In the genomic region with DNA sequence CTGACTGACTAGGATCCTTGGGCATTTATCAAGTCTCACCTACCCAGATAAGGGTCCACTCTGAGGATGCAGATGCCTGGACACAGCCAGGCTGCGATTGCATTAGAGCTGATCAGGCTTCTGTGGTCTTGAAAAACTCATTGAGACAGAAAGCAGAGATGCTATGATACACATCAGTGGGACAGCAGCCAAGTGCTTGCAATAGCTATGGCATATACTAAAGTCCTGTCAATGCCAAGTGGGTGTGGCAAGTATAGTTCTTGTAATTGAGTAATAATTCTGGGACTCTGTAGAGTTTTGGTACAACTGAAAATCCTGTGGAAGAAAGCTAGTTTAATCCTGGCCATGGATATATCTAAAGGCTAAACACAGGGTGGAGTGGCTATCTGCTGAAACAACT, we compare ENCODE assay signal across 22 mouse cellular contexts. TPM values are rescaled to one million over a fixed set of nuclear protein-coding genes. Genes with fewer than 3 reads are reported as not detected.
A peak's percentile ranks its signal among the peaks of the same experiment; 100 is the strongest.
DNase-seq lines count a peak whose midpoint lies in the region; ATAC-seq and TF ChIP-seq lines count a peak whose summit lies in the region.
"Had no signal": no experiment of that assay in that cellular context is flagged by ENCODE, and none has a peak within 500 bp of the region (broad histone marks: within the 10 kb centered on the region; RNA-seq: fewer than 3 reads in every experiment).

No protein-coding gene starts in this region.

- H3K79me2 ChIP-seq in myocyte (ENCODE audit: control insufficient read depth, insufficient read depth), result no peaks in the 10 kb centered on the region

- peak; percentile 12 for DNase-seq in adrenal gland, postnatal 14 days
- DNase-seq in adrenal gland, postnatal 25 days, result no peak
- DNase-seq in lung, postnatal 0 days (ENCODE audit: low spot score), result peak; percentile 65
- DNase-seq in lung, adult 18-20 months, result no peak
- DNase-seq in gonadal fat pad, adult 2 months (ENCODE audit: low read depth), result peak; percentile 52
- DNase-seq: cerebellum, adult 18-20 months; cerebellum, postnatal 10 days; gastrocnemius, adult 2 months; gastrocnemius, postnatal 25 days; heart, adult 18-20 months; heart, postnatal 10 days; heart, postnatal 4 days had no signal

- H3K4me3 ChIP-seq in lung, postnatal 0 days (ENCODE audit: low read depth, low read length), result no peak overlapping the region
- no peak overlapping the region for H3K4me3 ChIP-seq in myocyte
- H3K4me3 ChIP-seq in midbrain, embryonic 13.5 days (replicated peaks), result no peak overlapping the region
- no peak overlapping the region for H3K4me3 ChIP-seq in forebrain, embryonic 16.5 days (replicated peaks; ENCODE audit: low read length)
- H3K4me3 ChIP-seq: gastrocnemius, adult 2 months; heart, embryonic 10.5 days; hindbrain, embryonic 12.5 days had no signal

- no peak overlapping the region for H3ac ChIP-seq in myocyte (ENCODE audit: control insufficient read depth, insufficient read length)

- 49% methylated on average over 1 of the region's 1 CpGs for WGBS in lung, postnatal 0 days
- WGBS in midbrain, embryonic 13.5 days, result 84% methylated on average over 1 of the region's 1 CpGs
- WGBS in forebrain, embryonic 16.5 days, result 85% methylated on average over 1 of the region's 1 CpGs

- H3K27ac ChIP-seq in lung, postnatal 0 days (ENCODE audit: low read length), result no peak overlapping the region
- H3K27ac ChIP-seq in midbrain, embryonic 13.5 days, result no peak overlapping the region
- H3K27ac ChIP-seq in forebrain, embryonic 16.5 days (ENCODE audit: low read length), result no peak overlapping the region
- H3K27ac ChIP-seq: gastrocnemius, adult 2 months; heart, embryonic 10.5 days; hindbrain, embryonic 12.5 days had no signal

- H3K27me3 ChIP-seq in lung, postnatal 0 days (replicated peaks; ENCODE audit: insufficient read depth, low read length), result no peaks in the 10 kb centered on the region
- H3K27me3 ChIP-seq in myocyte (ENCODE audit: control insufficient read depth, insufficient read depth, insufficient read length), result no peaks in the 10 kb centered on the region
- H3K27me3 ChIP-seq in midbrain, embryonic 13.5 days, result no peaks in the 10 kb centered on the region
- H3K27me3 ChIP-seq in forebrain, embryonic 16.5 days (replicated peaks; ENCODE audit: control insufficient read depth, insufficient read depth, low read length), result no peaks in the 10 kb centered on the region
- H3K27me3 ChIP-seq: hindbrain, embryonic 12.5 days had no signal

- ATAC-seq in lung, postnatal 0 days, result no peak
- ATAC-seq in midbrain, embryonic 13.5 days, result no peak
- no peak for ATAC-seq in forebrain, embryonic 16.5 days
- ATAC-seq: hindbrain, embryonic 16.5 days; inflammation-experienced regulatory T-cells, adult 6 months; intestine, postnatal 0 days had no signal

- no peak overlapping the region for H3K4me2 ChIP-seq in lung, postnatal 0 days (replicated peaks; ENCODE audit: low read depth, low read length)
- H3K4me2 ChIP-seq in myocyte (ENCODE audit: low read depth), result no peak overlapping the region
- no peak overlapping the region for H3K4me2 ChIP-seq in midbrain, embryonic 13.5 days (replicated peaks)
- H3K4me2 ChIP-seq in forebrain, embryonic 16.5 days (ENCODE audit: low read length), result no peak overlapping the region
- H3K4me2 ChIP-seq: hindbrain, embryonic 12.5 days had no signal

- H3K9me3 ChIP-seq in lung, postnatal 0 days (ENCODE audit: low read length), result no peaks in the 10 kb centered on the region
- H3K9me3 ChIP-seq in midbrain, embryonic 13.5 days, result no peaks in the 10 kb centered on the region
- H3K9me3 ChIP-seq in forebrain, embryonic 16.5 days (ENCODE audit: control insufficient read depth, low read length), result no peaks in the 10 kb centered on the region
- H3K9me3 ChIP-seq: heart, embryonic 10.5 days; hindbrain, embryonic 12.5 days had no signal

- H3K9ac ChIP-seq in lung, postnatal 0 days (replicated peaks; ENCODE audit: low read depth), result no peak overlapping the region
- H3K9ac ChIP-seq in midbrain, embryonic 13.5 days (replicated peaks), result no peak overlapping the region
- no peak overlapping the region for H3K9ac ChIP-seq in forebrain, embryonic 16.5 days (replicated peaks; ENCODE audit: low read depth, low read length)
- H3K9ac ChIP-seq: hindbrain, embryonic 12.5 days had no signal

- no peak for TF ChIP-seq POLR2A in myocyte (IDR thresholded peaks at IDR 0.05; ENCODE audit: insufficient read length, low read depth)

- no peaks in the 10 kb centered on the region for H3K4me1 ChIP-seq in lung, postnatal 0 days (ENCODE audit: insufficient read depth, low read depth, low read length)
- H3K4me1 ChIP-seq in midbrain, embryonic 13.5 days (replicated peaks), result no peaks in the 10 kb centered on the region
- no peaks in the 10 kb centered on the region for H3K4me1 ChIP-seq in forebrain, embryonic 16.5 days (replicated peaks; ENCODE audit: control insufficient read depth, insufficient read depth, low read length)
- H3K4me1 ChIP-seq: heart, embryonic 10.5 days; hindbrain, embryonic 12.5 days had no signal

- no peak for TF ChIP-seq CTCF in lung, postnatal 0 days (IDR thresholded peaks at IDR 0.05)

- no peak for TF ChIP-seq EP300 in lung, postnatal 0 days (IDR thresholded peaks at IDR 0.05)

- H3K36me3 ChIP-seq in lung, postnatal 0 days (ENCODE audit: insufficient read depth, low read length), result no peaks in the 10 kb centered on the region
- no peaks in the 10 kb centered on the region for H3K36me3 ChIP-seq in myocyte (ENCODE audit: control insufficient read depth, insufficient read depth)
- H3K36me3 ChIP-seq in midbrain, embryonic 13.5 days, result no peaks in the 10 kb centered on the region
- H3K36me3 ChIP-seq in forebrain, embryonic 16.5 days (ENCODE audit: control insufficient read depth, insufficient read depth), result no peaks in the 10 kb centered on the region
- H3K36me3 ChIP-seq: heart, embryonic 10.5 days; hindbrain, embryonic 12.5 days had no signal

TF ChIP-seq in myocyte, 11 proteins besides CTCF, POLR2A, EP300 and RAD21:
- TF ChIP-seq REST (IDR thresholded peaks at IDR 0.05; ENCODE audit: insufficient read depth, insufficient read length) (no peak), MAX (IDR thresholded peaks at IDR 0.05; ENCODE audit: low read depth) (no peak), CEBPB (IDR thresholded peaks at IDR 0.05; ENCODE audit: insufficient read depth, poor library complexity, severe bottlenecking) (peak; percentile 60; the same call in 1 of the 2 replicates), SRF (IDR thresholded peaks at IDR 0.05; ENCODE audit: control insufficient read depth, insufficient read length, low read depth) (no peak)

RNA-seq across cellular contexts. Expression of a gene that starts 53.2 kb away (rescaled TPM):
- total RNA-seq in adrenal gland, postnatal 14 days (2021), result 0.34 and 0.37 TPM in 2 replicates
- total RNA-seq in adrenal gland, postnatal 25 days (2021), result 0.12 TPM in 1 of 2 replicates, not detected in the other
- 1.0 and 1.4 TPM in 2 replicates for polyA plus RNA-seq in lung, postnatal 0 days (2015; fragmentation: Nextera tagmentation; extraction: Ambion mirVana)
- 0.19 and 0.22 TPM in 2 replicates for polyA plus RNA-seq in gonadal fat pad, adult 2 months (2012; rRNA removed)
- 0.29 TPM for polyA plus RNA-seq in myocyte (2012; fragmentation: generic; extraction: Trizol)
- polyA plus RNA-seq in midbrain, embryonic 13.5 days (2015; fragmentation: Nextera tagmentation; extraction: Ambion mirVana), result not detected in 2 replicates
- not detected in 2 replicates for polyA plus RNA-seq in forebrain, embryonic 16.5 days (2015; fragmentation: Nextera tagmentation; extraction: Ambion mirVana)
- total RNA-seq: heart, adult 18-20 months; heart, postnatal 10 days had no signal
- polyA plus RNA-seq: forebrain, embryonic 11.5 days; heart, embryonic 14.5 days; hindbrain, embryonic 16.5 days had no signal

Comparison
In these comparisons a context has a peak if more than half of its experiments do, and no peak if none do; other contexts are left out.
1. DNase-seq: peak in adrenal gland, postnatal 14 days (single experiment), lung, postnatal 0 days (single experiment) and gonadal fat pad, adult 2 months (single experiment); none in adrenal gland, postnatal 25 days (single experiment) and lung, adult 18-20 months (0 of 2).